In the genomic region with DNA sequence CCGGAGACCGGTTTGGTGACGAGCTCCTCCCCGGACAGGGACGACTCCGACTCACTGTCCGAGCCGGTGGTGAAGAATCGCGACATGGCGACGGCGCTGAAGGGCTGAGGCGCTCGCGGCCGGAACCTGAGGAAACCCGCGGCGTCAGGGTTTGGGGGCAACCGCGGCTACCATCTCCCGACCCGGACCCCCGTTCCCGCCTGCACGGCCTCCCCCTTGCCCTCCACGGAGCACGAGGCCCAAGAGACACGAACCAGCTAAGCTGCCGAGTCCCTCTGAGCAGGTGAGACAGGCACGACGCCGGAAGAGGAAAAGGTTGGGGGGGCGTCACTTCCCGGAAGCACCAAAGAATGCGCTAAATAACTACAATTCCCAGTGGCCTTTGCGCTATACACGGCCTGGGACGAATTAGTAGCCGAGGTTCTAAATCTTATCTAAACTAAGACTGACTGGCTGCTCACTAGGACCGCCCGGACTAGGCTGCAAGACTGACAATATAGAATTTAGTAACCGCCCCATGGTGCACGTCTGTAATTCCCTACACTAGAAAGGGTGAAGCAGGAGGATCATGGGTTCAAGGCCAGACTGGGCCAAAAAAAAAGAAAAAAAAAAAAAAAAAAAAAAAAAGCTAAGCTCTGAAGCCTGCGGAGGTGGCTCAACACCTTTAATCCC, we compare ENCODE assay signal across 1 mouse cellular context.
TF ChIP-seq lines count a peak whose summit lies in the region.

TSS of gene Eif3c (minus strand) at position 318 of the 672 bp plus-strand sequence.

TF ChIP-seq in MEL, 35 proteins besides CTCF, POLR2A, EP300 and RAD21 (continued from another document):
- TF ChIP-seq NRF1 (IDR thresholded peaks at IDR 0.05; ENCODE audit: insufficient read depth, low read depth, low read length, poor library complexity, severe bottlenecking) (peak; percentile 38; the same call in 1 of the 2 replicates), MAFK (IDR thresholded peaks at IDR 0.05; ENCODE audit: borderline replicate concordance, low read depth, low read length) (no peak), CHD2 (IDR thresholded peaks at IDR 0.05; ENCODE audit: low read length) (no peak), GABPA (IDR thresholded peaks at IDR 0.05; ENCODE audit: low read depth, low read length) (no peak), MXI1 (IDR thresholded peaks at IDR 0.05; ENCODE audit: low read depth, low read length) (peak; percentile 92), USF2 (IDR thresholded peaks at IDR 0.05; ENCODE audit: borderline replicate concordance in 1 of 2, insufficient read depth in 1 of 2, low read depth in 1 of 2, low read length in 2 of 2) (no peak), SMC3 (IDR thresholded peaks at IDR 0.05; ENCODE audit: low read depth, low read length) (no peak), MAX (IDR thresholded peaks at IDR 0.05; ENCODE audit: low read length) (peak; percentile 51), JUND (IDR thresholded peaks at IDR 0.05; ENCODE audit: low read depth, low read length) (no peak), TCF12 (IDR thresholded peaks at IDR 0.05; ENCODE audit: low read depth, low read length) (peak; percentile 68), TAL1 (IDR thresholded peaks at IDR 0.05; ENCODE audit: low read length) (no peak), GATA1 (IDR thresholded peaks at IDR 0.05; ENCODE audit: low read depth, low read length) (peak; percentile 82), TBP (IDR thresholded peaks at IDR 0.05; ENCODE audit: low read depth, low read length) (peak; percentile 81; the same call in 1 of the 2 replicates), ZKSCAN1 (IDR thresholded peaks at IDR 0.05; ENCODE audit: low read depth, low read length) (no peak), USF1 (IDR thresholded peaks at IDR 0.05; ENCODE audit: low read depth, low read length) (no peak), POLR2AphosphoS5 (IDR thresholded peaks at IDR 0.05; ENCODE audit: borderline replicate concordance, low read depth, low read length) (no peak), MEF2A (IDR thresholded peaks at IDR 0.05; ENCODE audit: extremely low read depth, insufficient replicate concordance, low read depth, low read length, poor library complexity, severe bottlenecking) (no peak), ELF1 (IDR thresholded peaks at IDR 0.05; ENCODE audit: low read depth, low read length) (peak; percentile 96), MYB (IDR thresholded peaks at IDR 0.05; ENCODE audit: low read depth, low read length) (no peak), HCFC1 (IDR thresholded peaks at IDR 0.05; ENCODE audit: low read depth, low read length) (peak; percentile 99), MYC (IDR thresholded peaks at IDR 0.05; ENCODE audit: low read depth, low read length) (peak; percentile 65; the same call in 1 of the 2 replicates), ETS1 (IDR thresholded peaks at IDR 0.05; ENCODE audit: low read depth, low read length) (no peak; the same call in none of the 2 replicates), CHD1 (IDR thresholded peaks at IDR 0.05; ENCODE audit: low read depth, low read length) (no peak), ZC3H11A (IDR thresholded peaks at IDR 0.05; ENCODE audit: low read depth, low read length) (no peak), NELFE (IDR thresholded peaks at IDR 0.05; ENCODE audit: low read depth, low read length) (peak; percentile 96), ZNF384 (IDR thresholded peaks at IDR 0.05; ENCODE audit: low read depth, low read length) (peak; percentile 98), UBTF (IDR thresholded peaks at IDR 0.05; ENCODE audit: borderline replicate concordance, insufficient read depth, low read depth, low read length) (no peak)
